Mouse (Mus musculus) heart, adult 2 months (tissue): ENCODE data around the gene Chd8. TPM values are rescaled to one million over a fixed set of nuclear protein-coding genes. Genes with fewer than 3 reads are reported as not detected.

Experiments used
- DNase-seq, 2 experiments: peaks; one replicate each; pipeline ENCODE4 v3.0.0; 2021
- H3K27ac ChIP-seq: fragments of 200-600 bp; 2 replicates; pipeline ENCODE4 v1.8.1; 2022
- H3K27me3 ChIP-seq: fragments of 200-500 bp; 2 replicates; pipeline ENCODE4 v1.6.1; 2012; ENCODE audit warnings: mild to moderate bottlenecking, low read length, inconsistent platforms, mixed read lengths; ENCODE audit not compliant: control insufficient read depth, insufficient read depth
- H3K36me3 ChIP-seq: fragments of 200-500 bp; 2 replicates; pipeline ENCODE4 v1.6.1; 2012; ENCODE audit warnings: low read length, inconsistent platforms; ENCODE audit not compliant: control insufficient read depth, insufficient read depth
- H3K4me1 ChIP-seq: fragments of 200-500 bp; 2 replicates; pipeline ENCODE4 v1.6.1; 2011; ENCODE audit warnings: low read length; ENCODE audit not compliant: control insufficient read depth, insufficient read depth
- H3K4me3 ChIP-seq: fragments of 200-600 bp; 2 replicates; pipeline ENCODE4 v1.8.1; 2022
- H3K79me2 ChIP-seq: fragments of 200-500 bp; replicated peaks from 2 replicates; pipeline ENCODE4 v1.6.1; 2012; ENCODE audit warnings: mild to moderate bottlenecking, inconsistent platforms, low read length, moderate library complexity, mixed read lengths; ENCODE audit not compliant: control insufficient read depth, insufficient read depth
- H3K9ac ChIP-seq: fragments of 200-500 bp; 2 replicates; pipeline ENCODE4 v1.6.1; 2012; ENCODE audit warnings: low read depth, mild to moderate bottlenecking, control low read depth, inconsistent platforms, low read length, mixed read lengths
- CTCF ChIP-seq: fragments of 200-600 bp; IDR thresholded peaks from 2 replicates; pipeline ENCODE4 v1.8.1; 2022; ENCODE audit warnings: antibody characterized with exemption, mild to moderate bottlenecking, moderate library complexity
- EP300 ChIP-seq: fragments of 200-500 bp; IDR thresholded peaks from 2 replicates; pipeline ENCODE4 v1.6.1; 2011; ENCODE audit warnings: low read depth, low read length, control low read depth; ENCODE audit not compliant: insufficient read depth
- POLR2A ChIP-seq: fragments of 200-500 bp; IDR thresholded peaks from 2 replicates; pipeline ENCODE4 v1.6.1; 2011; ENCODE audit warnings: mild to moderate bottlenecking, low read depth, low read length, control low read depth; ENCODE audit not compliant: insufficient read depth
- WGBS: fragments of 180-500 bp; shearing (Covaris S2); methylation state at CpG from one replicate; pipeline ENCODE4 v1.1.7; 2018; 5-methylcytosine and 5-hydroxymethylcytosine counted together
- intact Hi-C: fragments of 180-260 bp; cut with DNase I; formaldehyde crosslinking; loops from one replicate; pipeline ENCODE4 v1.15.1; 2025
- polyA plus RNA-seq: library from polyadenylated mRNA; depleted of rRNA; stranded (reverse); fragments of >200 nt; gene quantifications from 2 replicates; pipeline ENCODE4 v1.2.3, GENCODE M21; 2012
- total RNA-seq, 2 experiments: library from RNA; stranded (reverse); gene quantifications; 2 replicates each; pipeline ENCODE4 v1.2.3; 2021

Chd8 gene
- total and polyA plus RNA-seq, 3 experiments, result 14.3 to 45.2 (median 36.7) TPM

DNA sequence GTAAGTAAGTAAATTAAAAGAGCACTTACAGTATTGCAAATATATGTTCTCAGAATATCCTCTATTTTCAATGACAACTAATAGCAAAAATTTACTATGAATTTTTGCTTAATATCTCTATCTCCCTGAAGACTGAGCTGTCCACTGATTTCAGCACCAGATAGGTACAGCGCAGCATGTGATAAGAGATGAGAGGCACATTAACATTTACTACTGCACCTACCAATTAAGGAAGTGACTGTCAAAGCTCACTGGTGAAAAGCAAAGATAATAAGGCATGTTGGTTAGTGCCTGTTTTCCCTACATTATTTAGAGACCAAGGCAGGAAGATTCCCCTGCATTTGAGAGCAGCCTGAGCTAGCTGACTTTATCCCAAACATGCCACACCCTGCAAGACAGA lies 21.4 kb downstream of the Chd8 start:
- peaks cover 6% of the 10 kb centered on the region for H3K36me3 ChIP-seq
- WGBS, result 86% methylated on average over 1 of the region's 1 CpGs
- no peaks in the 10 kb centered on the region for H3K27me3 ChIP-seq

DNA sequence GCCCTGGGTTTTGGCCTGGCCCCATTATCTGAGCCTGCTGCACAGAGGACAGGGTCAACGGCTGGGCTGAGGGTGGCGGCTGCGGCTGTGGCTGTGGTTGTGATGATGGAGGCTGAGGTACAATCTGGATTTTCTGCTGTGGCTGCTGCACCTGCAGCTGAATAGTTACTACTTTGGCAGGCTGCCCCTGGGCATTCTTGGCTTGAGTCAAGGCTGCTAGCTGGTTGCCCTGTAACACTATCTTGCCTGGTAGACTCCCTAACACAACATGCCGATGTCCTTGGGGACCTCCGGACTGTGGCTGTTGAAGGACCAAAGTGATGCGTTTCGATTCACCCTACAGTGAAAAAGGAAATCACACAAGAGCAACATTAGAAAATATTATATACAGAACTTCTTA lies 22.4 kb downstream of the Chd8 start:
- DNase-seq, result peak; percentile 42 to 51
- no peaks in the 10 kb centered on the region; the same call in 1 of the 2 replicates for H3K79me2 ChIP-seq
- H3K36me3 ChIP-seq, result peaks cover 6% of the 10 kb centered on the region
- intact Hi-C loops, result no loop called here
- H3K4me3 ChIP-seq, result no peak overlapping the region
- no peak for TF ChIP-seq EP300
- H3K27ac ChIP-seq, result no peak overlapping the region
- WGBS, result 63% methylated on average over 7 of the region's 7 CpGs
- H3K4me1 ChIP-seq, result no peaks in the 10 kb centered on the region
- no peak overlapping the region for H3K9ac ChIP-seq
- no peaks in the 10 kb centered on the region for H3K27me3 ChIP-seq

More for the DNA sequence above, 21.4 kb downstream of the Chd8 start:
- intact Hi-C loops, result no loop called here
- H3K27ac ChIP-seq, result no peak overlapping the region
- TF ChIP-seq POLR2A (no peak), CTCF (no peak), EP300 (no peak)
- no peaks in the 10 kb centered on the region; the same call in 1 of the 2 replicates for H3K79me2 ChIP-seq
- H3K4me1 ChIP-seq, result no peaks in the 10 kb centered on the region
- DNase-seq, result no peak
- no peak overlapping the region for H3K4me3 ChIP-seq
- no peak overlapping the region for H3K9ac ChIP-seq

DNA sequence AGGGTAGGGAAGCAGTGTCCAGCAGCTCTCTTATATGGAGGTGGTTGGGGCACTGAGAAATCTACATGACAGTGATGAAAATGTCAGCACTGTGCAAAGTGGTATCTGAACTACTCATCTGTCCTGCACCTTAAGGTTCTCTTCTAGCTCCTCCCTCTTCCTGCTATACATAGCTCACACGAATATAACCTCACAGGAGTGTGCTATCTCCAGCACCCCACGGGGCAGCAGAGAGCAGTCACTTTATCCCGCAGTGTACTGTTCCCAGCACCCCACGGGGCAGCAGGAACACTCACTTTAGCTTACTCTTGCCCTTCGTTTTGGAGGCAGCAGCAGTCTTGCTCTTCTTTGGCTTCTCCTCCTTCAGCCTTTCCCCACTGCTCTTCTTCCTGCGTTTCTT lies 25.3 kb downstream of the Chd8 start:
- intact Hi-C loops, result no loop called here
- Histone ChIP-seq H3K27me3 (no peaks in the 10 kb centered on the region), H3K79me2 (no peaks in the 10 kb centered on the region; the same call in 1 of the 2 replicates), H3K9ac (no peak overlapping the region), H3K4me1 (no peaks in the 10 kb centered on the region), H3K4me3 (no peak overlapping the region), H3K36me3 (peaks cover 6% of the 10 kb centered on the region), H3K27ac (no peak overlapping the region)
- TF ChIP-seq POLR2A (no peak), EP300 (no peak), CTCF (no peak)
- WGBS, result 75% methylated on average over 6 of the region's 6 CpGs
- DNase-seq, result no peak

DNA sequence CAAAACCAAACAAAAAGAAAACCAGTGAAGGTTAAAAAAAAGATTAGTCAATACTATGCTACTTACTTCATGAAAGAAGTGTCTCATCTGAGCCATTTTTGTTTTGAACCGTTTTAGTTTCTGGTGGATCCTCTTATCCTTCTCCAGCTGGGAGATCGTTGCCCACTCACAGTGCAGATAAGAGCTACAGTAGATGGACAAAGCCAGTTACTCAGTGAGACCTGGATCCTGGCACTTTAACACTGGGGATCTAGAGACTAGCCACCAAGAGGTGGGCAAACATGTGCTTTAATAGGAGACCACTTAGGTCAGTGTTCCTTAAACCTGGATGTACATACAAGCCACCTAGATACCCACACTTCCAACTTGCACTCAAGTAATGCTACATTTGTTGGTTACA lies 31.6 kb downstream of the Chd8 start:
- Histone ChIP-seq H3K27me3 (no peaks in the 10 kb centered on the region), H3K36me3 (peaks cover 3% of the 10 kb centered on the region), H3K4me3 (no peak overlapping the region), H3K27ac (no peak overlapping the region), H3K79me2 (no peaks in the 10 kb centered on the region; the same call in 1 of the 2 replicates), H3K9ac (no peak overlapping the region), H3K4me1 (no peaks in the 10 kb centered on the region)
- intact Hi-C loops, result no loop called here
- 67% methylated on average over 2 of the region's 2 CpGs for WGBS
- TF ChIP-seq CTCF, result no peak
- TF ChIP-seq EP300, result no peak
- no peak for TF ChIP-seq POLR2A
- DNase-seq, result no peak

DNA sequence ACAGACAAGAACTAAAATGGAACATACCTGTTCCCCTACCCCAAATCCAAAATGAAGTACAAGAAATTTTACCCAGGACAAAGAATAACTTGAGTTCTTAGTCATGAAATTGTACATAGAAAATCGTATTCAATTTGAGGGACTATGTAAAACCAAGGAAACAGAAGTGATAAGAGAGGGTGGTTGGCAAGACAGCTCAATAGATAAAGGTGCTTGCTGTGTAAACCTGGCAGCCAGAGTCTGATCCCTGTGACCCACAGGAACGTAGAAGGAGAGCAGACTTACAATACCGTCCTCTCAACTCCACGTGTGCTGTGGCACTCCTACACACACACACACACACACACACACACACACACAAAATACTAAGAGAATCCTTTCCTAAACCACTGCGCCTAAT lies 40.3 kb downstream of the Chd8 start:
- intact Hi-C loops, result no loop called here
- TF ChIP-seq POLR2A (no peak), EP300 (no peak), CTCF (no peak)
- Histone ChIP-seq H3K27me3 (no peaks in the 10 kb centered on the region), H3K36me3 (peaks cover 7% of the 10 kb centered on the region), H3K27ac (no peak overlapping the region), H3K9ac (no peak overlapping the region), H3K79me2 (no peaks in the 10 kb centered on the region), H3K4me3 (no peak overlapping the region), H3K4me1 (no peaks in the 10 kb centered on the region)
- no peak for DNase-seq
- WGBS, result 64% methylated on average over 5 of the region's 5 CpGs

DNA sequence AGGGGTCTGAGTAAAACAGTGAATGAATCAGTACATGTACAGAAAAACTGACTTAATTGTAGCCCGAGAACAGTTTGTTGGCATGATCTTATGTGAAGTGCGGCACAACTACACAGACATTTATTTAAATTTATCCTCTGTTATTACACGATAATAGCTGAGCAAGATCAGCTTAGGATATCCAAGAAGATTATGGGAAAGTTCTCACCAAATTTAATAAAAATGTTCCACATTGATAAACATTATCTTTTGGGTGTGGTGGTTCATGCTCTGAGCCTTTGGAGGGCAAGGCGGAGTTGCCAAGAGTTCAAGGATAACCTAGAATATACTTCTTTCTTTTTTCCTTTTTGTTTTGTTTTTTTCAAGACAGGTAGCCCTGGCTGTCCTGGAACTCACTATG lies 58.2 kb downstream of the Chd8 start:
- TF ChIP-seq CTCF (no peak), POLR2A (no peak), EP300 (no peak)

More for the DNA sequence above, 58.2 kb downstream of the Chd8 start:
- no peak overlapping the region for H3K27ac ChIP-seq
- no peak overlapping the region for H3K4me3 ChIP-seq
- H3K36me3 ChIP-seq, result no peaks in the 10 kb centered on the region; the same call in 1 of the 2 replicates
- no peaks in the 10 kb centered on the region for H3K79me2 ChIP-seq
- no peak for DNase-seq
- H3K4me1 ChIP-seq, result peaks cover 1% of the 10 kb centered on the region; the same call in 1 of the 2 replicates
- WGBS, result 89% methylated on average over 4 of the region's 4 CpGs
- no peaks in the 10 kb centered on the region for H3K27me3 ChIP-seq
- intact Hi-C loops, result loop anchor here (5.0 to 10.0 kb wide), 6 partner anchors 43 to 295 kb away; partner anchors contain the start of genes Chd8 and Hnrnpc
- no peak overlapping the region for H3K9ac ChIP-seq
